Mouse (Mus musculus) v-Abl transformed pro-B cells (cell line): ENCODE data around the gene Lyrm7.

Source experiments
- in situ Hi-C, 2 experiments: fragments of 400-800 bp; cut with MboI; formaldehyde crosslinking; loops; one replicate each; pipeline ENCODE4 v1.15.1; 2025; ENCODE audit not compliant: unreplicated experiment in 2 of 2

Lyrm7 gene

GRCm38 (mm10) chr11:54861471-54862420, 1.0 kb upstream of the Lyrm7 start:
- in situ Hi-C loops, result loop anchor here (5.0 kb wide), 6 partner anchors 74 to 554 kb away; partner anchors contain the start of genes Cdc42se2 (in 1 of the 2) and Rapgef6 (in 1 of the 2)

GRCm38 (mm10) chr11:54859322-54860165, 1.2 kb downstream of the Lyrm7 start:
- in situ Hi-C loops, result loop anchor here (5.0 kb wide), 6 partner anchors 72 to 552 kb away; partner anchors contain the start of genes Cdc42se2 (in 2 of the 2) and Rapgef6 (in 1 of the 2)

- in situ Hi-C loops, result loop anchor here in 1 of 2 experiments (5.0 kb wide), 1 partner anchor 72 kb away; the partner anchor contains the start of gene Cdc42se2
Measured at GRCm38 (mm10) chr11:54858880-54859279, 1.8 kb downstream of the Lyrm7 start.

GRCm38 (mm10) chr11:54851656-54852055, 9.1 kb downstream of the Lyrm7 start:
- in situ Hi-C loops, result no loop called here

GRCm38 (mm10) chr11:54849961-54850758, 10.6 kb downstream of the Lyrm7 start:
- in situ Hi-C loops, result no loop called here

GRCm38 (mm10) chr11:54845470-54846442, 15.0 kb downstream of the Lyrm7 start:
- in situ Hi-C loops, result no loop called here

GRCm38 (mm10) chr11:54844959-54845358, 15.8 kb downstream of the Lyrm7 start:
- in situ Hi-C loops, result no loop called here

GRCm38 (mm10) chr11:54844424-54844823, 16.3 kb downstream of the Lyrm7 start:
- in situ Hi-C loops, result no loop called here

GRCm38 (mm10) chr11:54840891-54841290, 19.8 kb downstream of the Lyrm7 start:
- in situ Hi-C loops, result no loop called here

GRCm38 (mm10) chr11:54839696-54840095, 21.0 kb downstream of the Lyrm7 start:
- in situ Hi-C loops, result no loop called here

GRCm38 (mm10) chr11:54836106-54836505, 24.6 kb downstream of the Lyrm7 start:
- in situ Hi-C loops, result no loop called here

GRCm38 (mm10) chr11:54834596-54834995, 26.1 kb downstream of the Lyrm7 start:
- in situ Hi-C loops, result no loop called here

- in situ Hi-C loops, result no loop called here
Measured at GRCm38 (mm10) chr11:54833833-54834232, 26.9 kb downstream of the Lyrm7 start.

- in situ Hi-C loops, result no loop called here
Measured at GRCm38 (mm10) chr11:54826819-54827218, 33.9 kb downstream of the Lyrm7 start.

GRCm38 (mm10) chr11:54825774-54826173, 34.9 kb downstream of the Lyrm7 start:
- in situ Hi-C loops, result no loop called here

- in situ Hi-C loops, result no loop called here
Measured at GRCm38 (mm10) chr11:54823467-54823866, 37.2 kb downstream of the Lyrm7 start.

GRCm38 (mm10) chr11:54819489-54819888, 41.2 kb downstream of the Lyrm7 start:
- in situ Hi-C loops, result no loop called here

- in situ Hi-C loops, result no loop called here
Measured at GRCm38 (mm10) chr11:54817449-54817848, 43.3 kb downstream of the Lyrm7 start.

GRCm38 (mm10) chr11:54815659-54816058, 45.1 kb downstream of the Lyrm7 start:
- in situ Hi-C loops, result no loop called here
